Mouse (Mus musculus): ENCODE data around the gene Stac2.

The Stac2 gene

DNA sequence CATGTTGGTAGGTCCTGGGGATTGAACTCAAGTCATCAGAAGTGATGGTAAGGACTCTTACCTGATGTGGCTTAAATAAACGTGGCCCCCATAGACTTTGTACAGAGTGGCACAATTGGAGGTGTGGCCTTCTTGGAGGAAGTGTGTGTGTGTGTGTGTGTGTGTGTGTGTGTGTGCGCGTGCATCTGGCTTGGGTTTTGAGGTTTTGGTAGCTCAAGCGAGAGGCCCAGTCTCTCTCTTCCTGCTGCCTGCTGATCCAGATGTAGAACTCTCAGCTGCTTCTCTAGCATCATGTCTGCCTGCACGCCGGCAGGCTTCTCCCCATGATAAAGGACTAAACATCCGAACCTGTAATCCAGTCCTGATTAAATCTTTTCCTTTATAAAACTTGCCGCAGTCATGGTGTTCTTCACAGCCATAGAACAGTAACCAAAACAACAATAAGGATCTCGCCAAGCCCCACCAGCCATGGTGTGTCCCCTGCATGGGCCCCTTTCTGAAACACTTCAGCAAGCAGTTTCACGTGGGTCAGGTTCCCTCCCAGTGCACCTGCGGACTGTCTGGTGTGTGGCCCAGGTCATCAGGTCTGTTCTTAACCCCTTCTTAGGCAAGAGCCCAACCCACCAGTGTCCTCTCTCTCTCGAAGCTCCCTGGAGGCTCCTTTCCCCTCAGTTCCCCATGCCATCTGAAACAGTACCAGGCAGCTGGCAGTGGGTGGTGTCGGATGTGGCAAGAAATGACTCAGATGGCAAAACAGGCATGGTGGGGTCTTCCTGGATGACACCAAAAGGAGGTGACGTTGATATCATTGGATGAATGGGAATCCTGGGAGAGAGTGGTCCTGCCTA is 3.4 kb downstream of the Stac2 start:
- peak; percentile 21 for DNase-seq

DNA sequence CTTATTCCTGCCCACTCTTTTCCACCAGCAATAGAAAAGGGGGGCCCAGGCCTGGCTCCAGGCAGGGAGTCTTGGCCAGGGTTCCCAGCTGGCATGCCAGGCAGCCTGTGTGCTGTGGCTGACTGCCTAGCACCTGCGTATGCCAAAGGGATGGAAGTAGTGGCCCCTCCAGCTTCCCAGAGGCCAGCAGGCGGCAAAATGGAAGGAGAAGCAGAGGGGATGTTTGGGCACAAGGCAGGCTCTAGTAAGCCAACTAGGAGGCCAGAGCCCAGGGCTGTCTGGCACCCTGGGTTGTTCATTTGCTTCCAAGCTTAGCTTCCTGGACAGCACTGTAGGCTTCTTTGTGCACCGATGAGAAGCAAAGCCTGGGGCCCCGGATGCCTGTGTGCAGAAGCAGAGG is 5.5 kb downstream of the Stac2 start:
- no peak for DNase-seq

DNA sequence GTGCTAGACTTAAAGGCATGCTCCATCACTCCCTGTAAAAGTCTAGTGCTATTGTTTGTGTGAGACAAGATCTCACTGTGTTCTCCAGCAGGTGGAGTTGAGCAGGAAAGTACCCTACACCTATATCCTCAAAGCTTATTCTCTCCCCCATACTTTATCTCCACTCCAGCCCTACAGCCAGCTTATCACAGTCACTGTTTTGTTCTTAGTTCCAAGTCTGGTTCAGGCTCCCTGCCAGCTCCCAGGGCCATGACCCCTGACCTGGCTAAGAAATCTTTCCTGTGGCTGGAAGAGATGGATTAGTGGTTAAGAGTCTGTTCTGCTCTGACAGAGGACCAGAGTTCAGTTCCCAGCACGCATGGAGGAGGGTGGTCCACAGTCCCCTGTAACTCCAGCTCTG is 6.8 kb downstream of the Stac2 start:
- DNase-seq: no peak

DNA sequence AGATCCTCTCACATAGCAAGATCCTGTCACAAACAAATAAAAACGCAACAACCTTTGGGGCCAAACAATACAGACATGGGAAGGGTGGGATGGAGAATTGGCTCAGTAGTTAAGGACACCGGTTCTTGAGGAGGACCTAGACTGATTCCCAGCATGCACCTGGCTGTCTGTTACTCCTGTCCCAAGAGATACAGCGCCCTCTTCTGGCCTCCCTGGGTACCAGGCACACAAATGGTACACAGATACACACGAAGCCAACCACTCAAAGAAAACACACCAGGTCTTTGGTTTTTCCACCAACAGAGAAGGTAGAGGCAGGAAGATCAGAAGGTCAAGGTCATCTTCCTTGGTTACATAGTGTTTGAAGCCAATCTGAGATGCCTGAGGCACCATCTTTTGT is 7.7 kb downstream of the Stac2 start:
- no peak for DNase-seq

DNA sequence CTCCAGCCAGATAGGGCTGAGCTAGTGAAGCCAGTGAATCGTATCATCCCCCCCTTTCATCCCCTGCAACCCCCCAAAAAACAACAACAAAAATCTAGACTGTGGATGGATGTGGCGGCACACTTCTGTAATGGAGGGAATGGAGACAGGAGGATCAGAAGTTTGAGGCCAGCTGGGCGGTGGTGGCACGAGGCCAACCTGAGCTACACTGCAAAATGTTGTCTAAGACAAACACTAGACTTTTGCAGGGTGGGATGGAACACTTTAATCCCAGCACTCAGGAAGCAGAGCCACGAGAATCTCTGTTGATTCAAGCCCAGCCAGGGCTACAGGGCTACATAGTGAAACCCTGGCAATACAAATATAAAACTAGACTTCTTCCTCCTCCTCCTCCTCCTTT is 9.2 kb downstream of the Stac2 start:
- DNase-seq: no peak

DNA sequence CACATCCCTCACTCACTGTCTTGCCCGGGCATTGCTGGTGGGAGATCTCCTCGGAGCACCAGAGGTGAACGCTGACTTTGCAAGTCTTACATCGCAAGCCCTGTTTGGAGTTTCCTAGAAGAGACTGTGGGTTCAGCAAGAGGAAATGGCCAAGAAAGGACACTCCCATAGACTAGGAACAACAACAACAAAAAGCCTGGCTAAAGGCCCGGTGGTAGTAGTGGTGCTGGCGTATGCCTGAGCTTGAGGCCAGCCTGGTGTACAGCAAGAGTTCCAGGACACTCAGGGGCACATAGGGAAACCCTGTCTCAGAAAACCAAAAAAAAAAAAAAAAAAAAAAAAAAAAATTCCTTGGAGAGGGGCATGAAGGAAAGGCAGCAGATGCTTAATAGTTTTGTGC is 10.5 kb downstream of the Stac2 start:
- peak; percentile 64 for DNase-seq

DNA sequence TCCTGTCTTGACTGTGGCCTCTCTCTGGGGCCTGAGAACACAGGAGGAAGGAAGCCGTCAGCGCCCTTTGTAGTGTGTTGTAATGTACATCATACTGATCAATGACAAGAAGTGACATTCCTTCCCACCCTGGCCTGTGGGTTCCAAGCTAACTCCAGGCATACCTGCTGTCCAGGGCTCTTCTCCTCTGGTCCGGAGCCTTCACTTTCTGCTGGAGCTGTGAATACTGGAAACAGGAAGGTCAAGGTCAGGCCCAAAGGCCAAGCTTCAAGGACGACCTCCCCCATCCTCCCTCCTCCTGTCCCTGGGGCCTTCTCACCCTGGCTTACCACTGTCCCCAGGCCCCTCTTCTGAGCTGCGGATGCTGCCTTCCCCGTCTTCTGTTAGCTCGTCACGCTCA is 12.3 kb downstream of the Stac2 start:
- no peak for DNase-seq

DNA sequence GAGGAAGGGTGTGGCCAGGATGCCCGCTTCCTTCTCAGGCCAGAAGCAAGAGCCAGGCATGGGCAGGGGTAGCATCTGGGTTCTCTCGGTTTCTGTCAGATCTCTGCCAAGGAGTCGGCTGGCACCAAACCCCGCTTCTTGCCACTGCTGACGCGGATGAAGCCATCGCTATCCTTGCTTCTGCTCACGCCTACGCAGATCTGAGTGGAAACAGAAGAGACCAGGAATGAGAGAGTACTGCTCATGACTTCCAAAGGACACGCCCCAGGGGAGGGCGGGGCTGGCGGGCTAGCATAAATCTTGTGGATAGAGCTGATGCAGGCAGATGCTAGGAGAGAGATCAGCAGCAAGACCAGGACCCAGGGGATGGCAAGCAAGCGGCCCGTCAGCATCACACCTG is 15.4 kb downstream of the Stac2 start:
- DNase-seq: peak; percentile 44

DNA sequence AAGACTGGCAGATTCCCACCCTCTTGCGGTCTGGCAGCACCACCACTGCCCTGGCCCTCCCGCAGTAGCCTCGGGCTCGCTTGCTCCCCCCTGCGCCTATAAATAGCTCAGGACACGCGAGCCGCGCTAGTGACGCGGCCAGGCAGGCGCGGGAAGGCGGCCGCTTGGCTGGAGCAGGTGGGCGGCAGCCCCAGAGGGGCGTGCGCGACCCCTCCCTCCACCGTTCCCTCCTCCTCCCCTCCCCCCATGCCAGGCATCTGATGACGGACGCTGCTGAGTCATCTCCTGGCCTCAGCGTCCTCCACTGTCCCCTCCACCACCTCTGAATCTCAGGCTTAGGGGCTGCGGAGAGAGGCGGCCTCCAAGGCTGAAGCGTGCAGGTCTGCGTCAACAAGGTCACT is 17.3 kb downstream of the Stac2 start:
- DNase-seq: peak; percentile 21

DNA sequence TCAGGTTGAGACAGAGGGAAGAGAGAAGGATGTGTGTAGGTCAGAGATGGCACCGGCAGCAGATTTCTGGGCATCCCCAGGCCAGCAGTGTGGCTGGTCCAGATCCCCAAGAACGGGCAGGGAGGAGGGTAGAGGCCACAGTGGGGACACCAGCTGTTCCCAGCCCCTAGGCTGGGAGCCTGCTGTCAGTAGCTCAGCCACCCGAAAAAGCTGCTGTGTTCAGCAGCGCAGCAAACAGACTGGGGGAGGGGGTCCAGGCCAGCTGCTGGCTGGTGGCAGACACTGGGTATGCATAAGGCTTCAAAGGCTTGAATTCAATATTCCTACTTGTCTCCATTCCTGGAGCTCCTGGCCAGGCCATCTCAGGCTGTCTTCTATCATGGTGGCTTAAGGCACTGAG is 18.4 kb downstream of the Stac2 start:
- DNase-seq: no peak

DNA sequence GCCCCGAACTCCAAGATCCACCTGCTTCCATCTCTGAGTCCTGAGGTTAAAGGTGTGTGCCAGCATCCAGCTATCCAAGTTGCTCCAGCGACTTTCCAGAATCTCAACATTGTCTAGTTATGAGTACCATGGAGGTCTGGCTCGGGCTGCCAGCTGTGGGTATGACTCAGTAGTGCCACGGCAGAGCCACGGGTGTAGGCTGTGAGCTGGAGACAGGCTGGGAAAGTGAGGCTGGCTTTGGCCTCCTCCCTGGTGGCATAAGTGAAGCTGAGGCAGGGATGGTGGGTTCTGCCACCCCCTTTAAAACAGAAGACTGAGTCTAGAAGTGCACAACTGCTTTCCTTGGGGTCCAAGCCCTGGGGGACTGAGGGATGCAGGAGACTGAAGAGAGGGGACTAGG is 19.2 kb downstream of the Stac2 start:
- DNase-seq: no peak

DNA sequence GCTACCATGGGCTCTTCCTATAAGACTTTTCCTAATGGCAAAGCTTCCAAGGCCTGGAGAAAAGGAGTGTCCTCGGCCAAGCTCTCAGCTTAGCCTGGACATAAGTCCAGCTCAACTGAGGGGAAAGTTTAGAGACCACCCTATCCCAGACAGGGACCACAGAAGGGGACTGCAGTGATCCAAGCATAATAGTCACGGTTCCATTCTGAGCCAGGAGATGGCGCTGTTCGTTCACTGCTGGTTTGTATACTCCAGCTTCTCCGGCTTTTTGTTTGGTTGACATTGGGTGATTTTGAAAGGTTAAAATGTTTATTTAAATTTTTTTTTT is 21.9 kb downstream of the Stac2 start:
- DNase-seq: peak; percentile 87

DNA sequence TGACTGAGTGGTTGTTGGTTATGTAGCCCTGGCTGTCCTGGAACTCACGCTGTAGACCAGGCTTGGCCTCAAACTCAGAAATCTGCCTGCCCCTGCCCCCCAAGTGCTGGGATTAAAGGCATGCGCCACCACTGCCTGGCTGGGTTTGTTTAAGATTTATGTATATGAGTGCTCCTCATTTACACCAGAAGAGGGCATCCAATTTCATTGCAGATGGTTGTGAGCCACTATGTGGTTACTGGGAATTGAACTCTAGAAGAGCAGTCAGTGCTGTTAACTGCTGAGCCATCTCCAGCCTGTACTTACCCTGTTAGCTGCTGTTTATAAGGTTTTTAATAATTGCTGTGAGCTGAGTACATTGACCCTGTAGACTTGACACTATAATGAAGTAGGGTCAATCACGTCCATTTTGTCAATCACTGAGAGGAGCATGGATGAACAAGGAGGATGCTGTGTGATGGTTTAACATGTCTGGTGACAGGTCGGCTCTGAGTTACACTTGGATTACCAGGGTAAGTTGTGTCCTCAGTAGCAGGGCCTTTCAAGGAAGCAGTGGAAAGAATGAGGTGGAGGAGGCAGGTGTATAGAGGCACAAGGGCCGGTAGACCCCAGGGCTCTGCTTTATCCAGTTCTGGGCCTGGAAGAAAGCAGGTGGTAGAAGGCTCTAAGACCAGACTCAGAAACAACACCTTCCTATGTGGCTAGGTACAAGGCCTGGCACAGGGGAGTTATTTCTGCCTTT is 22.4 kb downstream of the Stac2 start:
- no peak for DNase-seq

DNA sequence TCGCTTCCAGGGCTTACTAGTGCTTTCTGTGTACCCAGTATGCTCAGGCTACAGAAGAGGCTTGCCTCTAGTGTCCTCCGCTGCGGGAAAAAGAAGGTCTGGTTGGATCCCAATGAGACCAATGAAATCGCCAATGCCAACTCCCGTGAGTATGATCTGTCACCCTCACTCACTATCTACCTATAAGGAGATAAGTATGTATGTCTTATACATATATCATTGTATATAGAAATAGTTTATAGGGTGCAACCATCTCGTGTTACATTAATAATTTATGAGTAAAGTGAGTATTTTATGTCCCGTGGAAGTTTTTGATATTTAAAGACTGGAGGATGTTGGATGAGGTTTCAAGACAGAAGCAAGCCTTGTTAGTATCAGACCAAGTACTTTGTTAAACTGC is 25.5 kb downstream of the Stac2 start:
- no peak for DNase-seq

DNA sequence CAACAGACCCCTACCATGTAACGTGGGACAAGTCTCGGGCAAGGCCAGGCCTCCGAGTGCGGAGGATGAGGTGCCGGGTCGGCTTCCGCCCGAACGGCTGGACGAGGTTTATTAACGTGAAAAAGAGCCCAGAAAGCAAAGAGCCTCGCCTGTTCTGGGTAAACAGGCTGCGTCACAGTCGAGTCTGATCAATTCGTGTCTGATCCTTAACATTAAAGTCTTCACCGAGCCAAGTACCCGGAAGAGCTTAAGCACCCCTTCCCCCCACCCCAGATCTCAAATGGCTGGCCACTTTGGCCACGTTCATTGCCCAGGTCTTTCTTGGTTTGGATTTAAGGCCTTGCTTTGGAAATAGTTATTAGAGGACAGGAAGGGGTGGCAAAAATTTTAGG is 26.0 kb downstream of the Stac2 start:
- no peak for DNase-seq

DNA sequence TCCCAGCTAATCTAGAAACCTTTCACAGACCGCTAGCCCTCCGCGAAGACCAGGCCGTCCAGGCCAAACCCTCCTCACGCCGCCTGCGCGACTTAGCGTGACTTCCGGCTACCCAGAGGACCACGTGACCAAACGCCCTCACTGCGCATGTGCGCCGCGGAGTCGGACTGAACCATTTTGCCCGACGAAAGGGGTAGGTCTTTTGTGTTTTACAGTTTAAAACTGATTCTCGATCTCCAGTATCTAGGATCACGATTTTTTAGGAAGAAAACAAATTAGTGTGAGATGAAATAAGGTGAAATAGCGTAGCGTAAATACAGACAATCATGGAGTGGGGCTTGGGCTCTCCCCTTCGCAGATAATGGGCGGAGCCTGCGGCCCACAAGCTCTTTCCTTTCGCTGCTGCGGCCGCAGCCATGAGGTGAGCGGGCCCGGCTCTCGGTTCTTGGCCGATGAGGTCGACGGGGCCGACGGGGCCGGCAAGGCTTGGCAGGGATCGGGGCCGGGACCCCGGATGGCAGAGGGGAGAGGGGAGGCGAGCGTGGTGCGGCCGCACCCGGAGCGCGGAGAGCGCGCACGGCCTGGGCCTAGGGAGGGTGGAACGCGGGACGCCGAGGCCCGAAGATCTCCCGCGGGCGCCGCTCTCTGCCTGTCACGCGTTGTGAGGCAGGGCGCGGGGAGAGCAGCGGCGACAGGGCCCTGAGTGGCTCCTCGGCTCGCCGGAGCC is 26.5 kb downstream of the Stac2 start, which contains the start of gene Rpl19:
Gene Rpl19 (plus strand): TSS at position 141 of the 727 bp plus-strand sequence.
- DNase-seq: peak; percentile 93

DNA sequence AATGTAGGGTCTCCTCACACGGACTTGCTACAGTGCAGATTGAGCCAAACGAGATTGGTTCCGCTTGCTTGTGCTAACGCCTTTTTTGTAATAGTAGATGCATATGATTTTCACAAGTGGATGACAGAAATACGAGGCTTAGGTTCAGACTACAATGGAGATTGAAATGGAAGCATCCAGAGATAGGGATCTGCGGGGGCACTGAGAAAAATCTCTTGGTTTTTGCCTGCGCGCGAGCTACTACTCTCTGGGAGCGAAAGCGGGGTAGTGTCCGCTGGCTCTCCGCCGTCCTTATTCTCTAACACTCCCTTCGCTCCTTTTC is 27.1 kb downstream of the Stac2 start:
- no peak for DNase-seq

DNA sequence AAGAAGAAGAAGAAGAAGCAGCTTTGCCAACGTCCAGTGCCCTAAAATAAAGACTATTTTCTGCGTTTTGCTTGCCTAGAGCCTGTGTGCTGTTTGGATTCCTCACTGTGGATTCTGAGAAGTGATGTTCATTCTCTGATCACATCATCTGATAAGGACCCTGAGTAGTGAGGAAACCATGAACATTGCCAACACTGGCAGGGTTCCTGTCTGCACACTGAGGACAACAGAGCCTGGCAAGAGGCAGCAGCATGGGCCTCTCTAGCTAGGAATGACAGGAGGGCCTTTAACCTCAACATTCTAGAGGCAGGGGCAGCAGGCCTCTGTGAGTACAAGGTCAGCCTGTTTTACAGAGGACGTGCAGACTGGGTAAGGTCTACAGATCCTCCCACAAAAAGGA is 28.7 kb downstream of the Stac2 start:
- DNase-seq: no peak

DNA sequence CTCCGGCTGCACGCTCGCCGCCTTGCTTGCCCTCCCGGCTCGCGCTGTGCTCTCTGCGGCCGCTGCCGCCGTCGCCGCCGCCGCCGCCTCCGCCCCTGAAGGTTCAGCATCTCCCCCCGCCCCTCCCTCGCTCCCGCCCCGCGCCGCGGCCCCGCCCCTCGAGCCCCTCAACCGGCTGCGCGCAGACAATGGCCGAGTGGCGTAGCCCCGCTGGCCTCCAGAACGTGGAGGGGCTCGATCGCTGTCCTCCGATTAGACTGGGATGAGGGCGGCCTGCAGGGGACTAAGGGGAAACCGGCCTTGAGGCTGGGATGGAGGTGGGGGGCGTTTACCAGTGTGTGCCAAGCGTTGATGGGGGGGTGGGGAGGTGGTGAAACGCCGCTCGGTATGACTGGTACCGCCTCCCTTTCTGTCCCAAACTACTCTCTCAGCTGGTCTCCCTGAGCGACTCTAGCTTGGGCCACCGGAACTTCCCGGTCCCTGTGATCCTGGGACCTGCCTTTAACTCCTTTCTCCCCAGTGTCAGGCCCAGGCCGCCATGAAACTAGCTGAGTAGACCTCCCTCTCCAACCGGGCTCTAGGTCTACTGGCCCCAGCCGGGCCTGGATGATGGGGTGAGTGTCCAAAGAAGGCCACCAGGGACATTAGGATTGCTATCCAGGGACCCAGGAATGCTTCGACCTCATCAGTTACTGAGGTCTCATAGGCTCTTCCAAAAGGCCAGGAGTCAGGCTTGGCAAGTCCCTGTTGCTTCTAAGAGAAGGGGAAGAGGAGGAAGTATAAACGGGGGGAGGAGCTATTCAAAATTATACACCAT is 30.5 kb downstream of the Stac2 start, which contains the start of gene Cacnb1:
Gene Cacnb1 (minus strand): TSS at position 480 of the 817 bp plus-strand sequence.
- peak; percentile 71 for DNase-seq

DNA sequence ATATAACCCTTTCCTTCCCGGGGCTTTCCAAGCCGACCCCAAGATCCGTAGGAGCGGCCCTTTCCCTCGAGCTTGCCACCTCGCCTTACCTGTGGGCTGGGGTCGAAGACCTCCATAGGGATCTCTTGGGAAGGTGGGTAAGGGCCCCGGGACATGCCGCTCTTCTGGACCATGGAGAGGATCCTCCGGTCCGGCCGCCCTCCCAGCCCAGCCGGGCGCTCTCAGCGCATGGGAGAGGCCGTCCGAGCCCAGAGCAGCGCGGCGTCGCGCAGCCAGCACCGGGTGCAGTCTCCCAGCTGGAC is 31.1 kb downstream of the Stac2 start:
- no peak for DNase-seq

DNA sequence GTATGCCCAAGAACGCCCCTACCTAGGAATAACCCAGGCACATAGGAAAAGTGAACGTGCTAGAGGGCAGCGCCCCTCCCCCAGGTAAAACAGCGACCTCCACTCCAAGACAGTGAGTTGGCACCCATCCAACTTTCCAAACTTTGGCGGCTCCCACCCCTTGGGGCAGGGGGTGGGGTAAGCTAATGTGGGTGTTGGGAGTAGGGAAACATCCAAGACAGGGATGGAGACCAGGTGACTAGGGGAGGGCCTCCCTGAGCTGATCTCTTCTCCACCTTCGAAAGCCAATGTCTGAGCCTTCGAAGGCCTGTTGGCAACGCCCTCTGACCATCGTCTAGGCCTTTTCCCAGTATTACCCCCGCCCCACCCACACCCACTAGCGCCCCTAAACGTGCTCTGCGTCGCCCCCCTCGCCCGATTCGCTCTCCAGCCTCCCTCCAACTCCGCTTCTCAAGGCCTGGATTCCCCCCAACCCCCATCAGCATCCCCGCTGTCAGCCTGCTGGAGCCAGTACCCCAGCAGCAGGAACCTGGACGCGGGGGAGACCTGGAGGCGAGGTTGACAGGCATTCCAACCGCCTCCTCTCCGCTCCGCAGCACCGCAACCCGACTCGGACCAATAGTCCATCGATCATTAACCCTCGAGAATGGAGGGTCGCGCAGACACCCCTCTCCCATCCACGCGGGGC is 31.6 kb downstream of the Stac2 start:
- DNase-seq: no peak

DNA sequence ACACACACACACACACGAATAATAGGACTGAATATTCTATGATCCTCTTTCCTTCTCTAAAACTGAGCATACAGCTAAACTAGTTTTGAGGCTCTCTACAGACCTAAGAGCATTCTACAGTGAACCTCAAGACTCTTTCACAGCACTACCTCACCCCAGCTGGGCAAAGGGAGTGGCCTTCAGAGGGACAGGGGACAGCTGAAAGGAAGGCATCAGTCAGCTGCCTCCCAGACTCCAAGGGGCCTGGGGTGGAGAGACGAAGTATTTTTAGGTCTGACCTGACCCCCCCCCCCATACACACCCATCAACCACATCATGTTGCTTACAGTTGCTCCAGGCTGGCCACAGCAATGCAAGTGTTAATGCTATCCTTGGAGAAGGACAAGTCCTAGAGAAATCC is 32.1 kb downstream of the Stac2 start:
- no peak for DNase-seq

DNA sequence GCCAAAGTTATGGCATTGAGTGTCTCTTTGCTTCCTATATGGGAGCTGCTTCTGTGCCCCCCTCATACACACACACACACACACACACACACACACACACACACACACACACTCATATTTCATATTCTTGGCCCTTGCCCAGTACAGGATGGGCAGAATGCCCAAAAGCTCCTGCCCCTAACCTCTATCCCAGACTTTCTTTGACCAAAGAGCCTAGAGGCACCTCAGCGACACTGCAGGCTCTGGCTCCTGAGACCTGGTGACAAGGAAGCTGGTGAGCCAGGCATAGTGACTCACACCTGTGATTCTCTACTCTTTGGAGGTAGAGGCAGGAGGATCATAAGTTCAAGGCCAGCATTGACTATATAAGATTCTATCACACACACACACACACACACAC is 32.6 kb downstream of the Stac2 start:
- no peak for DNase-seq

Measured in lung, postnatal 36 days (tissue).